Mouse (Mus musculus): ENCODE results near the gene Gm21764. TPM values are rescaled to one million over a fixed set of nuclear protein-coding genes. Genes with fewer than 3 reads are reported as not detected.
"Not testable (repeated sequence)": the region's sequence is repeated elsewhere in the genome, so short reads cannot be mapped to it uniquely, and the experiment has no call there.

The Gm21764 gene
- polyA plus RNA-seq (2012; rRNA removed), result not detected in 2 replicates

DNA sequence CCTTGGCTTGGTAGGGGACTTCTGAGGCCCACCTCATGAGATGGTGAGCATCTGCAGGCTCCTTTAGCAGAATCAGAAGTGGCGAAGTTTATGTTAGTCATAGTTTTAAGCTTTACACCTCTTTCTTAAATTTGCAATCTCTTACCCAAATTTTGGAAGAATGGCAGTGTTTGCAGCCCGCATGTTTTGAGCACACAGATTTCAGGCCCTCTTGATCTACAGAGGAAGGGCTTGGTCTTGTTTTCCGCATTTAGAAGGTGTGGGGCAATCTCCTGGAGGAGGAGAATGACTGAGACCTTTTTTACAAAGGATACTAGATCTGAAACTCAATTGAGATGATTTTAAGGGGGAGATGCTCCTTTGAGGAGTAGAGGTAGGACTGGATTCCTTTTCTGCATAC lies at the start of gene Gm21764:
Gene Gm21764, minus strand, starts transcription at position 101 of the 400 bp plus-strand sequence.
- H3K4me3 ChIP-seq (ENCODE audit: insufficient read depth, low read length); H3K27ac ChIP-seq (ENCODE audit: insufficient read depth, low read length); H3K4me1 ChIP-seq (ENCODE audit: control insufficient read depth, insufficient read depth, low read length): not testable (repeated sequence)

DNA sequence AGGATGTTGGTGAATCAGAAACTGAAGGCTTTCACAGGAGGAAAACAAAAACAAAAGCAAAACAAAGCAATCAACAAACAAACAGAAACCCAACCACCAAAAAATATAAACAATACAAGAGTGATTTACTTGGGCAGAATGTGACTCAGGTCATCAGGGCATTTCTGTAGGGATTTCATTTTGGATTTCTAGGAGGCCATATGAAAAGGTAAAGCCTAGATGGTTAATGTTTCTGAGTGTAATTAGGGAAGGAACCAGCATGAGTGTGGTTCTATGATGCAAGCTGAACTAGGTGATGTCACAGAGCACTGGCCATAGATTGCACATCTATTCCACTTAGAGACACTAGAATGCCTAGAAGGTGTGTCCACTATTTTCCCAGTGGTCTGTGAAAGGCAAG lies 27.2 kb upstream of the Gm21764 start, which contains the start of gene Ssty1:
Gene Ssty1, plus strand, starts transcription at position 301 of the 400 bp plus-strand sequence.
- H3K27ac ChIP-seq (ENCODE audit: insufficient read depth, low read length); H3K4me3 ChIP-seq (ENCODE audit: insufficient read depth, low read length); H3K4me1 ChIP-seq (ENCODE audit: control insufficient read depth, insufficient read depth, low read length): not testable (repeated sequence)

Other genes with a start within 250 kb of the Gm21764 start
- gene Gm21904, start 215.5 kb downstream of the Gm21764 start, polyA plus RNA-seq (2012; rRNA removed), result not detected in 2 replicates
- not detected in 2 replicates for gene Gm20772, start 187.1 kb downstream of the Gm21764 start, polyA plus RNA-seq (2012; rRNA removed)
- not detected in 2 replicates for gene Gm20831, start 187.1 kb downstream of the Gm21764 start, polyA plus RNA-seq (2012; rRNA removed)
- gene Srsy, start 124.5 kb downstream of the Gm21764 start, polyA plus RNA-seq (2012; rRNA removed), result not detected in 2 replicates
- gene Ssty1, start 27.3 kb upstream of the Gm21764 start, polyA plus RNA-seq (2012; rRNA removed), result not detected in 2 replicates